Mouse (Mus musculus) olfactory bulb, adult 2 months (tissue): ENCODE measurements at regions not wholly inside any gene's neighbourhood (a gene's known extent, or its start where the extent isn't known, plus 50 kb on each side); places are given as distances from the start of the nearest gene placed in this dataset.

Source experiments
- CTCF ChIP-seq: fragments of 200-500 bp; IDR thresholded peaks from 2 replicates; pipeline ENCODE4 v1.5.1; 2012; ENCODE audit warnings: low read depth, mild to moderate bottlenecking, low read length, moderate library complexity; ENCODE audit not compliant: insufficient read depth
- POLR2A ChIP-seq: fragments of 200-500 bp; IDR thresholded peaks from 2 replicates; pipeline ENCODE4 v1.6.1; 2012; ENCODE audit warnings: mild to moderate bottlenecking, low read depth, low read length, moderate library complexity; ENCODE audit not compliant: insufficient read depth

DNA sequence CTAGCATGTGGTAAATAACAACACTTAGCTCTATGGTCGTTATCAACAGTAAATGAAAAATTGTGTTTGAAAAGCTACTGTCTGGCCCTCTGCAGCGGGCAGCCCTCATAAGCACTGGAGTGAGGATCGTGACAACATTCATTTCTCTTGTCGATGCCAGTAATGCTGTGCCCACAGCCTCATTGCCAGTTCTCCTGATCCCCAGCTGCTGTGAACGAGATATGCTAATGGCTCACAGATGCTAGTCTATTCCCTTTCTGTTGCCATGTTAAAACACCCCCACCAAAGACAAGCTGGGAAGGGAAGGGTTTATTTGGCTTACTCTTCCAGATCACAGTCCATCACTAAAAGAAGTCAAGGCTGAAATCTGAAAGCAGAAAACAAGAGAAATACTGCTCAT lies 148.0 kb downstream of the Tle3 start:
- no peak for TF ChIP-seq CTCF
- TF ChIP-seq POLR2A, result no peak
